Mouse (Mus musculus) stomach, postnatal 0 days (tissue): ENCODE measurements around the gene Mtfr1l.

Experiments used
- CTCF ChIP-seq: IDR thresholded peaks from 2 replicates; pipeline ENCODE4 v1.5.1; 2016; ENCODE audit warnings: antibody characterized with exemption, low read depth, mild to moderate bottlenecking, moderate library complexity
- EP300 ChIP-seq: optimal IDR thresholded peaks from 2 replicates; pipeline ENCODE3; 2016; ENCODE audit warnings: antibody characterized with exemption

DNA sequence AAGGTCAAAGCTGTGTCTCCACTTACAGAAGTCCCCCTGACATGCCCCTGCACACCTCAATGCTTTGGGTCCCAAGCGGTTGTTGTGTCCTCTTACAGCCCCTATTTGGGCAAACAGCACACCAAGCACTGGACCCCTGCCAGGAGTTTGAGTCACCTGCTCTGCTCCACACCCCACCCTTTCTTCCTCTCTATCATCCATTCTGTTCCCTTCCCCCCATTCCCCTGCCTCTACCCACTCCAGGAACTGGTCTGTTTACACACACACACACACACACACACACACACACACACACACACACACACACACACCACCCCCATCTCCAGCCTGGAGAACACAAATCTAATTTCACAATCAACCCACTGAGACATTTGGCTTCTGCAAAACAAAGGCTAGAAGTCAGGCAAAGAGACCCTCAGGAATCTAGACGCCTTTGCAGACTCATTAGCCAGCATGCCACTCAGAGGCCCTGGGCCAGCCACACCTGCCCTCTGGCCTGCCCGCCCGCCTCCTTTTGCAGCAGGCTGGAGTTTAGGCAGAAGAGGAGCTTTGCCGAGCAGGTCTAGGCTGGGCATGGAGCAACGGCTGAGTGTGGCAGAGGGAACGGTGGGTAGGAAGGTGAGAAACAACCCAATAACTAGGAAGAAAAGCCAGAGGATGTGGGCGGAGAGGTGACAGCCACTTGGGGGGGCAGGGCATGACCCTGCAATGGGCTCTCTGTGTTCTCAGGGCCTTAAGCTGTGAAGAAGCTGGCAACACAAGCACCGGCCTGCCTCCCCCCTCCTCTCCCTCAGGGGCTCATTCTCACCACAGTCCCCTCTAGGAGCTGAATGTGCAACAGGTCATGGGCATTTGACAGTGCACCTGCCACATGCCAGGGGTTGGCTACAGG, 11.9 kb upstream of the Mtfr1l start:
- TF ChIP-seq CTCF (no peak), EP300 (no peak)
